Mouse (Mus musculus) CH12.LX (cell line): ENCODE data around the gene Wdr26.

ENCODE experiments used
- CTCF ChIP-seq, 2 experiments: IDR thresholded peaks in 1 of 2; conservative IDR thresholded peaks in 1 of 2; 2 replicates each; pipeline ENCODE4 v1.5.1; 2011 to 2012; ENCODE audit warnings: low read depth in 2 of 2, low read length in 2 of 2, improper control_type of control experiment in 1 of 2, inconsistent platforms in 1 of 2, mild to moderate bottlenecking in 1 of 2, moderate library complexity in 1 of 2
- GABPA ChIP-seq: IDR thresholded peaks from 2 replicates; pipeline ENCODE4 v1.6.1; 2012; ENCODE audit warnings: low read depth, low read length, improper control_type of control experiment, inconsistent platforms; ENCODE audit not compliant: insufficient replicate concordance
- IRF4 ChIP-seq: IDR thresholded peaks from 2 replicates; pipeline ENCODE4 v1.6.1; 2014; ENCODE audit warnings: low read depth, mild to moderate bottlenecking, inconsistent platforms, low read length, improper control_type of control experiment
- MAZ ChIP-seq: IDR thresholded peaks from 2 replicates; pipeline ENCODE4 v1.6.1; 2012; ENCODE audit warnings: low read depth, mild to moderate bottlenecking, inconsistent platforms, low read length, improper control_type of control experiment, moderate library complexity
- MYC ChIP-seq: IDR thresholded peaks from 2 replicates; pipeline ENCODE4 v1.6.1; 2011; ENCODE audit warnings: low read depth, mild to moderate bottlenecking, improper control_type of control experiment, low read length
- PAX5 ChIP-seq: IDR thresholded peaks from 2 replicates; pipeline ENCODE4 v1.6.1; 2012; ENCODE audit warnings: low read length, inconsistent platforms, mixed read lengths
- POLR2A ChIP-seq: IDR thresholded peaks from 2 replicates; pipeline ENCODE4 v1.6.1; 2011; ENCODE audit warnings: low read depth, mild to moderate bottlenecking, improper control_type of control experiment, low read length
- RCOR1 ChIP-seq: conservative IDR thresholded peaks from 2 replicates; pipeline ENCODE4 v1.6.1; 2012; ENCODE audit warnings: low read depth, mild to moderate bottlenecking, inconsistent platforms, low read length, improper control_type of control experiment
- SMC3 ChIP-seq: IDR thresholded peaks from 2 replicates; pipeline ENCODE4 v1.6.1; 2011; ENCODE audit warnings: low read depth, low read length, improper control_type of control experiment
- TCF12 ChIP-seq: IDR thresholded peaks from 2 replicates; pipeline ENCODE4 v1.6.1; 2014; ENCODE audit warnings: low read depth, mild to moderate bottlenecking, inconsistent platforms, low read length, improper control_type of control experiment
- USF1 ChIP-seq: IDR thresholded peaks from 2 replicates; pipeline ENCODE4 v1.6.1; 2014; ENCODE audit warnings: low read depth, mild to moderate bottlenecking, inconsistent platforms, low read length, improper control_type of control experiment

GRCm38 (mm10) chr1:181138730-181139129 lies 73.1 kb downstream of the Wdr26 start:
- TF ChIP-seq CTCF (conservative IDR thresholded peaks at IDR 0.05 in 1 of 2, IDR thresholded peaks at IDR 0.05 in 1 of 2; ENCODE audit: low read depth in 2 of 2, low read length in 2 of 2) (no peak), RCOR1 (no peak), SMC3 (no peak), POLR2A (peak; percentile 58), GABPA (no peak), PAX5 (no peak), MYC (peak; percentile 95), MAZ (no peak), IRF4 (peak; percentile 99), USF1 (no peak), TCF12 (peak; percentile 76)
